Mouse (Mus musculus) kidney, adult 2 months (tissue): ENCODE data around the gene Tufm.

Source experiments
- CTCF ChIP-seq: fragments of 200-500 bp; conservative IDR thresholded peaks from 2 replicates; pipeline ENCODE4 v1.5.1; 2011; ENCODE audit warnings: low read depth, mild to moderate bottlenecking, control low read depth, low read length, moderate library complexity, mixed read lengths; ENCODE audit not compliant: insufficient read depth, insufficient read length
- POLR2A ChIP-seq: fragments of 200-500 bp; IDR thresholded peaks from one replicate; pipeline ENCODE4 v1.6.1; 2011; ENCODE audit warnings: low read depth, low read length, control low read depth

GRCm38 (mm10) chr7:126464121-126464520 is 23.0 kb upstream of the Tufm start:
- no peak for TF ChIP-seq CTCF
- TF ChIP-seq POLR2A = no peak
